Mouse (Mus musculus) heart, postnatal 10 days (tissue): Measurements from ENCODE around the gene Ccl2. TPM values are rescaled to one million over a fixed set of nuclear protein-coding genes. Genes with fewer than 3 reads are reported as not detected.
A peak's percentile ranks its signal among the peaks of the same experiment; 100 is the strongest.

Experiments
- DNase-seq, 2 experiments: peaks; one replicate each; pipeline ENCODE4 v3.0.0; 2021
- intact Hi-C: fragments of 180-260 bp; cut with DNase I; formaldehyde crosslinking; loops from one replicate; pipeline ENCODE4 v1.15.1; 2025
- total RNA-seq, 2 experiments: library from RNA; stranded (reverse); gene quantifications; 2 replicates each; pipeline ENCODE4 v1.2.3; 2021

Ccl2 gene
- total RNA-seq, 2 experiments from 2014 or later: 1.2 to 1.8 TPM

GRCm38 (mm10) chr11:82032678-82033344 lies 2.6 kb upstream of the Ccl2 start:
- peak; percentile 88 to 89 for DNase-seq
- intact Hi-C loops: no loop called here

GRCm38 (mm10) chr11:82034446-82034845 lies 925 bp upstream of the Ccl2 start:
- DNase-seq: no peak
- intact Hi-C loops: no loop called here

- intact Hi-C loops: no loop called here
- no peak for DNase-seq
Observed at GRCm38 (mm10) chr11:82035857-82036256, 486 bp downstream of the Ccl2 start.

- DNase-seq: no peak
- intact Hi-C loops: no loop called here
Observed at GRCm38 (mm10) chr11:82038535-82038934, 3.2 kb downstream of the Ccl2 start, which contains the start of gene Gm17268. Gene Gm17268 (minus strand): TSS chr11:82038562.

GRCm38 (mm10) chr11:82039132-82039660 lies 3.8 kb downstream of the Ccl2 start:
- DNase-seq: no peak
- intact Hi-C loops: no loop called here

GRCm38 (mm10) chr11:82041671-82042080 lies 6.3 kb downstream of the Ccl2 start:
- intact Hi-C loops: loop anchor here (5.0 kb wide), 1 partner anchor 44 kb away; no protein-coding TSS in a partner anchor
- no peak for DNase-seq

- DNase-seq: peak; percentile 46 to 54
- intact Hi-C loops: no loop called here
Observed at GRCm38 (mm10) chr11:82045471-82045870, 10.1 kb downstream of the Ccl2 start, which contains the start of gene Ccl7. Gene Ccl7 (plus strand): TSS chr11:82045712.

- peak; percentile 63 to 69 for DNase-seq
Observed at GRCm38 (mm10) chr11:82047746-82048415, 12.5 kb downstream of the Ccl2 start.

GRCm38 (mm10) chr11:82053849-82054248 lies 18.5 kb downstream of the Ccl2 start:
- intact Hi-C loops: no loop called here
- DNase-seq: no peak

More at GRCm38 (mm10) chr11:82047746-82048415, 12.5 kb downstream of the Ccl2 start:
- intact Hi-C loops: loop anchor here (1.0 kb wide), 1 partner anchor 129 kb away; no protein-coding TSS in a partner anchor

- DNase-seq: no peak
- intact Hi-C loops: no loop called here
Observed at GRCm38 (mm10) chr11:82057646-82058045, 22.3 kb downstream of the Ccl2 start, which contains the start of gene Ccl11. Gene Ccl11 (plus strand): TSS chr11:82057823.

- no peak for DNase-seq
- intact Hi-C loops: no loop called here
Observed at GRCm38 (mm10) chr11:82062226-82062625, 26.9 kb downstream of the Ccl2 start.

- intact Hi-C loops: no loop called here
- no peak for DNase-seq
Observed at GRCm38 (mm10) chr11:82063454-82063853, 28.1 kb downstream of the Ccl2 start.

GRCm38 (mm10) chr11:82066953-82067571 lies 31.7 kb downstream of the Ccl2 start:
- intact Hi-C loops: no loop called here
- no peak for DNase-seq

GRCm38 (mm10) chr11:82071076-82071475 lies 35.7 kb downstream of the Ccl2 start:
- intact Hi-C loops: no loop called here
- no peak for DNase-seq

GRCm38 (mm10) chr11:82072374-82072773 lies 37.0 kb downstream of the Ccl2 start:
- DNase-seq: no peak

GRCm38 (mm10) chr11:82072984-82073383 lies 37.6 kb downstream of the Ccl2 start:
- no peak for DNase-seq
- intact Hi-C loops: no loop called here

More at GRCm38 (mm10) chr11:82072374-82072773, 37.0 kb downstream of the Ccl2 start:
- intact Hi-C loops: no loop called here

GRCm38 (mm10) chr11:82073686-82074085 lies 38.3 kb downstream of the Ccl2 start:
- no peak for DNase-seq

GRCm38 (mm10) chr11:82077031-82077430 lies 41.7 kb downstream of the Ccl2 start:
- no peak for DNase-seq
- intact Hi-C loops: no loop called here

More at GRCm38 (mm10) chr11:82073686-82074085, 38.3 kb downstream of the Ccl2 start:
- intact Hi-C loops: no loop called here

GRCm38 (mm10) chr11:82078136-82078730 lies 42.9 kb downstream of the Ccl2 start:
- no peak for DNase-seq
- intact Hi-C loops: no loop called here

GRCm38 (mm10) chr11:82080865-82081264 lies 45.5 kb downstream of the Ccl2 start:
- DNase-seq: no peak
- intact Hi-C loops: no loop called here

- no peak for DNase-seq
- intact Hi-C loops: no loop called here
Observed at GRCm38 (mm10) chr11:82084360-82084759, 49.0 kb downstream of the Ccl2 start.
